Mouse (Mus musculus) lung, embryonic 16.5 days (tissue): ENCODE results near the gene Mbtps2. TPM values are rescaled to one million over a fixed set of nuclear protein-coding genes. Genes with fewer than 3 reads are reported as not detected.
A peak's percentile ranks its signal among the peaks of the same experiment; 100 is the strongest.

Source experiments
- ATAC-seq: fragments of 200-750 bp; cut with Nextera tagmentation; 2 replicates; pipeline ENCODE4 v1.8.0; 2017; ENCODE audit warnings: low read depth, mild to moderate bottlenecking, moderate library complexity
- H3K27ac ChIP-seq: fragments of 300-500 bp; sonication (generic); 2 replicates; pipeline ENCODE4 v1.5.1; 2014; ENCODE audit warnings: mild to moderate bottlenecking, control low read depth, low read length
- H3K27me3 ChIP-seq: fragments of 300-500 bp; sonication (generic); 2 replicates; pipeline ENCODE4 v1.6.1; 2014; ENCODE audit warnings: low read depth, low read length, mixed read lengths; ENCODE audit not compliant: control insufficient read depth, insufficient read depth
- H3K36me3 ChIP-seq: fragments of 300-500 bp; sonication (generic); 2 replicates; pipeline ENCODE4 v1.6.1; 2014; ENCODE audit warnings: low read length; ENCODE audit not compliant: control insufficient read depth, insufficient read depth
- H3K4me1 ChIP-seq: fragments of 300-500 bp; sonication (generic); replicated peaks from 2 replicates; pipeline ENCODE4 v1.6.1; 2014; ENCODE audit warnings: low read length, mixed read lengths; ENCODE audit not compliant: control insufficient read depth, insufficient read depth
- H3K4me2 ChIP-seq: fragments of 300-500 bp; sonication (generic); 2 replicates; pipeline ENCODE4 v1.6.1; 2014; ENCODE audit warnings: low read depth, low read length, control low read depth
- H3K4me3 ChIP-seq: fragments of 300-500 bp; sonication (generic); 2 replicates; pipeline ENCODE4 v1.5.1; 2014; ENCODE audit warnings: mild to moderate bottlenecking, low read length, control low read depth
- H3K9ac ChIP-seq: fragments of 300-500 bp; sonication (generic); 2 replicates; pipeline ENCODE4 v1.6.1; 2014; ENCODE audit warnings: low read length, control low read depth
- H3K9me3 ChIP-seq: fragments of 300-500 bp; sonication (generic); 2 replicates; pipeline ENCODE4 v1.6.1; 2016; ENCODE audit warnings: low read length; ENCODE audit not compliant: control insufficient read depth
- WGBS: fragments of 180-500 bp; shearing (Covaris S2); extraction: QIAGEN DNeasy Blood & Tissue Kit; methylation state at CpG from one replicate; pipeline ENCODE4 v1.1.7; 2014; 5-methylcytosine and 5-hydroxymethylcytosine counted together
- polyA plus RNA-seq: library from polyadenylated mRNA; unstranded; fragments of >200 nt; fragmentation: Nextera tagmentation; extraction: Ambion mirVana; gene quantifications from 2 replicates; pipeline ENCODE4 v1.2.1, GENCODE M21; 2015

Mbtps2 gene
- polyA plus RNA-seq, 1 experiment from 2014 or later: 22.8 TPM

- Histone ChIP-seq H3K4me2 (no peak overlapping the region), H3K36me3 (no peaks in the 10 kb centered on the region), H3K9me3 (no peaks in the 10 kb centered on the region), H3K4me1 (peaks cover 3% of the 10 kb centered on the region; the same call in 1 of the 2 replicates), H3K9ac (no peak overlapping the region), H3K27ac (no peak overlapping the region), H3K4me3 (no peak overlapping the region), H3K27me3 (no peaks in the 10 kb centered on the region)
- 18% methylated on average over 3 of the region's 3 CpGs for WGBS
- ATAC-seq: no peak
Observed at GRCm38 (mm10) chrX:157601450-157601849, 2.9 kb upstream of the Mbtps2 start.

GRCm38 (mm10) chrX:157597585-157598185, 830 bp downstream of the Mbtps2 start:
- H3K27ac ChIP-seq: peak overlapping the region; percentile 94
- peak; percentile 56 for ATAC-seq
- H3K4me1 ChIP-seq: peaks cover 3% of the 10 kb centered on the region; the same call in 1 of the 2 replicates
- H3K27me3 ChIP-seq: no peaks in the 10 kb centered on the region
- H3K9ac ChIP-seq: peak overlapping the region; percentile 84
- peak overlapping the region; percentile 55 for H3K4me2 ChIP-seq
- 15% methylated on average over 17 of the region's 17 CpGs for WGBS
- H3K36me3 ChIP-seq: no peaks in the 10 kb centered on the region
- H3K9me3 ChIP-seq: no peaks in the 10 kb centered on the region
- H3K4me3 ChIP-seq: peak overlapping the region; percentile 67

GRCm38 (mm10) chrX:157596802-157597201, 1.7 kb downstream of the Mbtps2 start:
- no peaks in the 10 kb centered on the region for H3K9me3 ChIP-seq
- no peak overlapping the region; the same call in 1 of the 2 replicates for H3K27ac ChIP-seq
- WGBS: 71% methylated on average over 5 of the region's 5 CpGs
- peaks cover 3% of the 10 kb centered on the region; the same call in 1 of the 2 replicates for H3K4me1 ChIP-seq
- peak overlapping the region; percentile 39; the same call in 1 of the 2 replicates for H3K9ac ChIP-seq
- no peak for ATAC-seq
- no peaks in the 10 kb centered on the region for H3K27me3 ChIP-seq
- peak overlapping the region; percentile 67 for H3K4me3 ChIP-seq
- H3K36me3 ChIP-seq: no peaks in the 10 kb centered on the region
- peak overlapping the region; percentile 55 for H3K4me2 ChIP-seq

GRCm38 (mm10) chrX:157595927-157596326, 2.6 kb downstream of the Mbtps2 start:
- Histone ChIP-seq H3K4me2 (no peak overlapping the region), H3K9me3 (no peaks in the 10 kb centered on the region), H3K27me3 (no peaks in the 10 kb centered on the region), H3K27ac (no peak overlapping the region), H3K4me3 (no peak overlapping the region), H3K9ac (no peak overlapping the region), H3K4me1 (peaks cover 3% of the 10 kb centered on the region; the same call in 1 of the 2 replicates), H3K36me3 (no peaks in the 10 kb centered on the region)
- whole genome bisulfite sequencing: 74% methylated on average over 6 of the region's 6 CpGs
- no peak for ATAC-seq

GRCm38 (mm10) chrX:157594606-157595005, 3.9 kb downstream of the Mbtps2 start:
- no peak overlapping the region for H3K4me3 ChIP-seq
- H3K27ac ChIP-seq: no peak overlapping the region
- WGBS: 74% methylated on average over 2 of the region's 2 CpGs
- no peaks in the 10 kb centered on the region for H3K27me3 ChIP-seq
- no peak for ATAC-seq
- peaks cover 3% of the 10 kb centered on the region; the same call in 1 of the 2 replicates for H3K4me1 ChIP-seq
- H3K9me3 ChIP-seq: no peaks in the 10 kb centered on the region
- no peak overlapping the region for H3K9ac ChIP-seq
- H3K36me3 ChIP-seq: no peaks in the 10 kb centered on the region; the same call in 1 of the 2 replicates
- H3K4me2 ChIP-seq: no peak overlapping the region

- no peak for ATAC-seq
Observed at GRCm38 (mm10) chrX:157587001-157587400, 11.5 kb downstream of the Mbtps2 start.

GRCm38 (mm10) chrX:157586397-157586796, 12.1 kb downstream of the Mbtps2 start:
- Histone ChIP-seq H3K9me3 (no peaks in the 10 kb centered on the region), H3K4me1 (no peaks in the 10 kb centered on the region), H3K9ac (no peak overlapping the region), H3K36me3 (no peaks in the 10 kb centered on the region; the same call in 1 of the 2 replicates), H3K4me2 (no peak overlapping the region), H3K27me3 (no peaks in the 10 kb centered on the region), H3K4me3 (no peak overlapping the region), H3K27ac (no peak overlapping the region)
- ATAC-seq: no peak

More at GRCm38 (mm10) chrX:157587001-157587400, 11.5 kb downstream of the Mbtps2 start:
- Histone ChIP-seq H3K4me1 (no peaks in the 10 kb centered on the region), H3K27ac (no peak overlapping the region), H3K27me3 (no peaks in the 10 kb centered on the region), H3K36me3 (no peaks in the 10 kb centered on the region; the same call in 1 of the 2 replicates), H3K4me2 (no peak overlapping the region), H3K4me3 (no peak overlapping the region), H3K9me3 (no peaks in the 10 kb centered on the region), H3K9ac (no peak overlapping the region)
- WGBS: 64% methylated on average over 5 of the region's 5 CpGs

GRCm38 (mm10) chrX:157579108-157579614, 19.4 kb downstream of the Mbtps2 start:
- Histone ChIP-seq H3K9me3 (no peaks in the 10 kb centered on the region), H3K36me3 (no peaks in the 10 kb centered on the region), H3K4me2 (no peak overlapping the region), H3K9ac (no peak overlapping the region), H3K27me3 (no peaks in the 10 kb centered on the region), H3K27ac (no peak overlapping the region), H3K4me3 (no peak overlapping the region), H3K4me1 (no peaks in the 10 kb centered on the region)
- no peak for ATAC-seq
- 86% methylated on average over 6 of the region's 6 CpGs for WGBS

- ATAC-seq: no peak
- H3K4me1 ChIP-seq: no peaks in the 10 kb centered on the region
- H3K4me3 ChIP-seq: no peak overlapping the region
- H3K27ac ChIP-seq: no peak overlapping the region
- H3K4me2 ChIP-seq: no peak overlapping the region
- H3K9me3 ChIP-seq: no peaks in the 10 kb centered on the region
- H3K27me3 ChIP-seq: no peaks in the 10 kb centered on the region
- no peak overlapping the region for H3K9ac ChIP-seq
- H3K36me3 ChIP-seq: no peaks in the 10 kb centered on the region
- WGBS: 57% methylated on average over 2 of the region's 2 CpGs
Observed at GRCm38 (mm10) chrX:157574683-157575082, 23.8 kb downstream of the Mbtps2 start.
